Mouse (Mus musculus) bone marrow macrophage, adult 2 months (primary cell): ENCODE measurements around the gene Farp1. TPM values are rescaled to one million over a fixed set of nuclear protein-coding genes. Genes with fewer than 3 reads are reported as not detected.

Experiments
- H3K27ac ChIP-seq: 2 replicates; pipeline ENCODE4 v1.5.1; 2012; ENCODE audit warnings: low read depth, low read length; ENCODE audit not compliant: insufficient read depth
- H3K4me1 ChIP-seq: 2 replicates; pipeline ENCODE4 v1.6.1; 2012; ENCODE audit warnings: low read length; ENCODE audit not compliant: control insufficient read depth, insufficient read depth
- H3K4me3 ChIP-seq: 2 replicates; pipeline ENCODE4 v1.5.1; 2012; ENCODE audit warnings: mild to moderate bottlenecking, low read length, moderate library complexity; ENCODE audit not compliant: insufficient read depth
- CTCF ChIP-seq: IDR thresholded peaks from 2 replicates; pipeline ENCODE4 v1.5.1; 2012; ENCODE audit warnings: low read depth, mild to moderate bottlenecking, low read length, moderate library complexity
- POLR2A ChIP-seq: IDR thresholded peaks from 2 replicates; pipeline ENCODE4 v1.6.1; 2012; ENCODE audit warnings: mild to moderate bottlenecking, low read depth, low read length, borderline replicate concordance
- polyA plus RNA-seq: library from polyadenylated mRNA; stranded (reverse); fragments of >200 nt; gene quantifications from 2 replicates; pipeline ENCODE4 v1.2.4, GENCODE M21; 2012; ENCODE audit not compliant: missing spikeins, insufficient read depth, insufficient read length

Farp1 gene
- polyA plus RNA-seq, 1 experiment = 0.55 TPM

GRCm38 (mm10) chr14:121152771-121153170 lies 117.8 kb downstream of the Farp1 start:
- no peak overlapping the region for H3K27ac ChIP-seq
- H3K4me3 ChIP-seq = no peak overlapping the region
- no peak for TF ChIP-seq POLR2A
- TF ChIP-seq CTCF = no peak
- no peaks in the 10 kb centered on the region for H3K4me1 ChIP-seq

GRCm38 (mm10) chr14:121153260-121153659 lies 118.3 kb downstream of the Farp1 start:
- H3K27ac ChIP-seq = no peak overlapping the region
- H3K4me1 ChIP-seq = no peaks in the 10 kb centered on the region
- no peak for TF ChIP-seq POLR2A
- no peak for TF ChIP-seq CTCF
- H3K4me3 ChIP-seq = no peak overlapping the region

DNA sequence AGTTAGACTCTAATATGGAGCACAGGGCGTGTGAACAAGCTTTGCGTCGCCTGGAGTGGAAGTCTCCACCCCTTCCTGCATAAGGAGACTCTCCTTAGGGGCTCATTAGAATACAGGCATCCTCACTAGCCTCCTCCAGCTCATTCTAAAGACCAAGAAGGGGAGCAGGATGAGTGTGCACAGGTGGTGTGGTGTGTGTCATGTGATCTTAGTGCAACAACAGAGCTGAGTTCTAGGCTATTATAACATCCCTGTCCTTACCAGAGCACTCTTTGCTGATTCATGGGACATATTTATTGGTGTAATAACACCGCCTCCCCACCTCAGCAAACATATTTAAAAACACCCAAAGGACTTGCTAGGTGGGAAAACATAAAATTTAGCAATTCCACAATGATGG lies 120.2 kb downstream of the Farp1 start:
- Histone ChIP-seq H3K4me3 (no peak overlapping the region), H3K27ac (no peak overlapping the region), H3K4me1 (no peaks in the 10 kb centered on the region)
- no peak for TF ChIP-seq POLR2A
- TF ChIP-seq CTCF = no peak

- H3K4me1 ChIP-seq = no peaks in the 10 kb centered on the region
- TF ChIP-seq CTCF = no peak
- TF ChIP-seq POLR2A = no peak
- no peak overlapping the region for H3K27ac ChIP-seq
- H3K4me3 ChIP-seq = no peak overlapping the region
Measured at GRCm38 (mm10) chr14:121158616-121159015, 123.6 kb downstream of the Farp1 start.

GRCm38 (mm10) chr14:121162822-121163221 lies 127.8 kb downstream of the Farp1 start:
- Histone ChIP-seq H3K4me3 (no peak overlapping the region), H3K27ac (no peak overlapping the region), H3K4me1 (no peaks in the 10 kb centered on the region)
- no peak for TF ChIP-seq POLR2A
- TF ChIP-seq CTCF = no peak

DNA sequence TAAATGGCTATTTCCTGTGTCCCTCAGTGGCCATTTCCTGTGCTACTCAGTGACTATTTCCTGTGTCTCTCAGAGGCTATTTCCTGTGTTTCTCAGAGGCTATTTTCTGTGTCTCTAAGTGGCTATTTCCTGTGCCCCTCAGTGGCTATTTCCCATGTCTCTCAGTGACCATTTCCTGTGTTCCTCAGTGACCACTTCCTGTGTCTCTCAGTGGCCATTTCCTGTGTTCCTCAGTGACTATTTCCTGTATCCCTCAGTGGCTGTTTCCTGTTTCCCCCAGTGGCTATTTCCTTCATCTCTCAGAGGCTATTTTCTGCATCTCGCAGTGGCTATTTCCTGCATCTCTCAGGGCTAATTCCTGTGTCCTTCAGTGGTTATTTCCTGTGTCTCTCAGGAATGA lies 129.9 kb downstream of the Farp1 start:
- TF ChIP-seq POLR2A (no peak), CTCF (no peak)
- no peak overlapping the region for H3K4me3 ChIP-seq
- H3K4me1 ChIP-seq = no peaks in the 10 kb centered on the region
- H3K27ac ChIP-seq = no peak overlapping the region

DNA sequence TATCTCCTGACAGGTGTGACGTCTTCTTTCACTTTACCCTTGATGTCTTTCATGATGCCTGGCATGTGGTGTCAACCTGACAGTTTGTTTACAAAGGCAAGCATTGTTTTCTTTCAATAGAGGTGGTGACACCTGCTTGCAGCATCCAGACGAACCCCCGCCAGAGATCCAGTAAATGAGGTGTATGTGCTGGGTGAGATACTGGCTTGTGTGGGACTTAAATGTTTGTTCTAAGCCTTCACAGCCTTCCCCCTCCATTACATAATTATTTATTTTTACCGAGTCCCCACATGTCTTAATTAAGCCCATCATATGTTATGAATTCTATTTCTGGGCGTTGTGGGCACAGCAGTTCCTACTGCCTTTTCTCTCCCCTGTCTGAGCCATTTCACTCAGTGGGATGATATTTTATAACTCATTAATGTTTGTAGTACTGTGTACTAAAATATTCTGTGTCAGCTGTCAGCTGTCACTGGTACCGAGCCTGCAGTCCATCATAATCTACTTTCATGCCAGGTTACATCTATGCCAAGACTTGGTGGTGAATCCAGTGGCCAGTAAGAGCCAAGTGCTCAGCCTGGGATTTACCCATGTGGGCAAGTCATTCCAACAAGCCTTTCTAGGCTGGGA lies 130.5 kb downstream of the Farp1 start:
- Histone ChIP-seq H3K4me1 (no peaks in the 10 kb centered on the region), H3K4me3 (no peak overlapping the region), H3K27ac (no peak overlapping the region)
- no peak for TF ChIP-seq POLR2A
- TF ChIP-seq CTCF = no peak

DNA sequence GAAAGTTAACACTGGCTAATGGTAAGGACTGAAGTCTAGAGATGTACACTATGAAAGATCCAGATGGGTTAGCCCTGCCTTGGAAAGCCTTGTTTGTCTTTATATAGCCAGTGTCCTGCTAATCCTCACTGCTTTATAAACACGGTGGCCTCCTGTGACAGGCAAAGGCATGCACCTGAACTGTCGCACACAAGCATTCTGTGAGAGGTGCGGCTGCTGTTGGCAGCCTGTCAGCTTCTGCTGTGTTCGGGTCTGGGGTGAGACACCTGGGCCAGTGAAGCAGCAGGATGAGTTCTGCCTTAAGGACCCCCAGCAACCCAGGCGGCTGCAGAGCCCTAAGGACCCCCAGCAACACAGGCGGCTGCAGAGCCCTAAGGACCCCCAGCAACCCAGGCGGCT lies 131.0 kb downstream of the Farp1 start:
- Histone ChIP-seq H3K27ac (no peak overlapping the region), H3K4me3 (no peak overlapping the region), H3K4me1 (no peaks in the 10 kb centered on the region)
- no peak for TF ChIP-seq CTCF
- no peak for TF ChIP-seq POLR2A

GRCm38 (mm10) chr14:121168716-121169115 lies 133.7 kb downstream of the Farp1 start:
- Histone ChIP-seq H3K4me3 (no peak overlapping the region), H3K27ac (no peak overlapping the region), H3K4me1 (no peaks in the 10 kb centered on the region)
- TF ChIP-seq CTCF (no peak), POLR2A (no peak)

- H3K27ac ChIP-seq = no peak overlapping the region
- no peak overlapping the region for H3K4me3 ChIP-seq
- no peaks in the 10 kb centered on the region for H3K4me1 ChIP-seq
- TF ChIP-seq CTCF (no peak), POLR2A (no peak)
Measured at GRCm38 (mm10) chr14:121170321-121170720, 135.3 kb downstream of the Farp1 start.
